Mouse (Mus musculus): ENCODE results near the gene Rasa3. TPM values are rescaled to one million over a fixed set of nuclear protein-coding genes. Genes with fewer than 3 reads are reported as not detected.

The Rasa3 gene
- polyA plus RNA-seq, 1 experiment, result 20.5 TPM

- no peak for DNase-seq (ENCODE audit: low read depth, low spot score)
These were observed 51.3 kb downstream of the Rasa3 start for GRCm38 (mm10) chr8:13626114-13626513.

GRCm38 (mm10) chr8:13625281-13625970 is 52.0 kb downstream of the Rasa3 start:
- no peak for DNase-seq (ENCODE audit: low read depth, low spot score)
- 70% methylated on average over 5 of the region's 5 CpGs for WGBS

More at GRCm38 (mm10) chr8:13626114-13626513, 51.3 kb downstream of the Rasa3 start:
- WGBS, result 87% methylated on average over 10 of the region's 10 CpGs

- WGBS, result 11% methylated on average over 11 of the region's 11 CpGs
- DNase-seq (ENCODE audit: low read depth, low spot score), result no peak
These were observed 52.5 kb downstream of the Rasa3 start for GRCm38 (mm10) chr8:13624863-13625262.

- WGBS, result 22% methylated on average over 10 of the region's 10 CpGs
- DNase-seq (ENCODE audit: low read depth, low spot score), result no peak
These were observed 53.4 kb downstream of the Rasa3 start for GRCm38 (mm10) chr8:13623911-13624421.

GRCm38 (mm10) chr8:13623038-13623750 is 54.2 kb downstream of the Rasa3 start:
- no peak for DNase-seq (ENCODE audit: low read depth, low spot score)
- 74% methylated on average over 9 of the region's 9 CpGs for WGBS

GRCm38 (mm10) chr8:13620226-13620920 is 57.0 kb downstream of the Rasa3 start:
- no peak for DNase-seq (ENCODE audit: low read depth, low spot score)
- 80% methylated on average over 9 of the region's 9 CpGs for WGBS

DNA sequence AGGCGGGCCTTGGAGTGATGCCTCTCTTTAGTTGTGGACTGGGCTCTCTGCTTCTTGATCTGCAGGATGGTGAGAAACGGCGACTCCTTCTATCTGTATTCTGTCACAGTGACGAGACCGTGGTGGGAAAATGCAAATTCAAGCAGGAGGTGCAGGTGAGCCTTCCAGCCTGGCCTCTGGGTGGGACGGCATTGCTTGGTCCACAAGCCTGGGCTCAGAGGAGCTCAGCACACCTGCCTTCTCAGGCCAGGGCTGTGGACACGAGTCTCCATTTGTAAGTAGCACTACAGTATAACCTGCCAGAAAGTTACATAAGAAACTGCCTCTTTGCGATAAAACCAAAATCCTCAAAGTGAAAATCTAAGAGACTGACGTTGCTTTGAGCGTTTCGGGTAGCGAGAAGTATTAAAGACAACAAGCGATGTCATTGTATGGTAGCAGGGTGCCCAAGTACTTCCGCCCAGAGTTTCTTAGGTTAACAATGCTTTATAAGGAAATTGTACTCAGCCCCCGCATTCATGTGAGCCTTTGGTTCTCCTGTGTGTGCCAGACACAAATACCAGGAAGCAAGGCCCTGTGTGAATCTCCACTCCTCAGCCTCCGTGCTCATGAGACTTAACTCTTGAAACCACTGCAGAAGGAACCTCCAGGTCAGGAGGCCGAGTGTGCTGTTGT is 60.4 kb downstream of the Rasa3 start:
- no peak for DNase-seq (ENCODE audit: low read depth, low spot score)
- 77% methylated on average over 17 of the region's 17 CpGs for WGBS

DNA sequence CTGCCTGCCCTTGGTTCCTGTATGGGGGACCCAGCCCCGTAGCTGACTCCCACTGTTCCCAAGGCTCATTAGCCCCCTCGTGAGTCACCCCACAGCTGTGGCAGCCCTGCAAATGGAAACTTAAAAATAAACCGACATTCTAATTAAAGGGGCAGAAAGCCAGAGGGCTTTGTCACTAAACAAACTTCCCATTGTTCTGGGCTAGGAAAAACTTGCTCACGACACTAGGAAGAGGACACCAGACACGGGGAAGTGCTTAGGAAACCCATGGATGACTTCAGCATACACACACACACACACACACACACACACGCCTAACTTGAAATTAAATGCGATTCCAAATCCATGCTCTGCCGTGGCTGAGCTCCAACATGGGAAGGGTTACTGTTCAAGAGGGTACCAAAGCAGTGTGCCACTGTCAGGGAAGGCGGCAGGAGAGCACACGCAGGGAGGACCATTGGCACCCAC is 62.4 kb downstream of the Rasa3 start:
- 56% methylated on average over 10 of the region's 10 CpGs for WGBS
- DNase-seq (ENCODE audit: low read depth, low spot score), result no peak

- 77% methylated on average over 9 of the region's 9 CpGs for WGBS
- DNase-seq (ENCODE audit: low read depth, low spot score), result no peak
These were observed 63.3 kb downstream of the Rasa3 start for GRCm38 (mm10) chr8:13614136-13614535.

- 94% methylated on average over 12 of the region's 12 CpGs for WGBS
- DNase-seq (ENCODE audit: low read depth, low spot score), result no peak
These were observed 65.7 kb downstream of the Rasa3 start for GRCm38 (mm10) chr8:13611702-13612101.

GRCm38 (mm10) chr8:13609971-13610370 is 67.4 kb downstream of the Rasa3 start:
- WGBS, result 82% methylated on average over 5 of the region's 5 CpGs

DNA sequence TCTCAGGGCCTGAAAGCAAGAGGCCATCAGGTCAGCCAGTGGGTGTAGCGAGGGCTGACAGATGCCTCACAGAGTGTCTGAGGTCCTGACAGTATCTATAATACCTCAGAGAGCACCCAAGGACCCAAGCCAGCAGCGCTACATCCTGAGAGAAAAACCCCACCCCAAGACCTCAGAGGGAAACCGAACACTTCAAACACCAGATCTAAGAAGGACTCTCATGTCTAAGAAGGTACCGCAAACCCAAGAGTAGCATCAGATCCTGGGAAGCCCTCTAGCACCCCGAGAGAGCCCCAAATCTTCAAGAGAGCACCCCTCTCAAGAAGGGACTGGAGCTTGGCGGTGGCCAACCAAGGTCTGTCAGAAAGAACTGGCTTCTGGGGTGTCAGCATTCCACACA is 68.5 kb downstream of the Rasa3 start:
- DNase-seq (ENCODE audit: low read depth, low spot score), result no peak
- 91% methylated on average over 6 of the region's 6 CpGs for WGBS

More at GRCm38 (mm10) chr8:13609971-13610370, 67.4 kb downstream of the Rasa3 start:
- DNase-seq (ENCODE audit: low read depth, low spot score), result no peak

DNA sequence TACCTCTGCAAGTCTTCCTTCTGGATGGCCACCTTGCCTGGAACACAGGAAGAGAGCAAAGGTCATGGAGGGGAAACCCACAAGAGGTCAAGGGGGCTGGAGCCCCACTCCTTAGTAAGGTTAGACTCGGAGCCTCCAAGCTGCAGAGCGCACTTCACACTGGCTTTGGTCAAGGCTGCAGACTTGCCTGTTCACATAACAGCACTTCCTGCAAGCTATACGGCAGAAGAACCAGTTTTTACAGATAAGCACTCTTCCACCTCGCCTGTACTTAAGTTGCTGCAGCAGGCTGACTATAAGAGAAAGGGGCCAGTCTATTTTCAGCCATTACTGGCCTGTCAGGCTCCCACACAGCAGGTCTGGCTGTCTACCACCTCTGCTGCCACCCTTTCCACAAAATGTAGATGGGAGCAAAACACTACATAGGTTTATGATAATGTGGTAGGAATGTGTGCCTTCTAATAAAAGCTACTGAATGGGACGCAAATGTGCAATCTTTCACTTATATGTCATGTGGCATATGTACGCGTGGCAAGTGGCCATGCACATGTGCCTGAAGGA is 71.4 kb downstream of the Rasa3 start:
- 75% methylated on average over 7 of the region's 7 CpGs for WGBS
- no peak for DNase-seq (ENCODE audit: low read depth, low spot score)

DNA sequence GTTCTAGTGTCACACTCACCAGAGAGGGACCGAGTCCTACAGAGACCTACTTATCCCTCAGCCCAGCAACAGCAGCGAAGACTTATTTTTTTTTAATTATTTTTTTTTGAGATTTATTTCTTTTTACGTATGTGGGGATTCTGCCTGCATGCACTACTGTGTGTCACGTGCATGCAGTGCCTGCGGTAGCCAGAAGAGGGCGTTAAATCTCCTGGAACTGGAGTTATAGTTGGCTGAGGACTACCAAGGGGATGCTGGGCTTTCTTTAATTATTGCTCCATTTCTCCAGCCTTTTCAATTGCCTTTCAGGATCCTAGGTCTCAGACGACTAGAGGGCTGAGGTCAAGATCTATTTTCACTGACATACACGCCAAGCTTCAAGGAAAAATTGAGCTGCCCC is 74.8 kb downstream of the Rasa3 start:
- DNase-seq (ENCODE audit: low read depth, low spot score), result no peak
- 77% methylated on average over 8 of the region's 8 CpGs for WGBS

DNA sequence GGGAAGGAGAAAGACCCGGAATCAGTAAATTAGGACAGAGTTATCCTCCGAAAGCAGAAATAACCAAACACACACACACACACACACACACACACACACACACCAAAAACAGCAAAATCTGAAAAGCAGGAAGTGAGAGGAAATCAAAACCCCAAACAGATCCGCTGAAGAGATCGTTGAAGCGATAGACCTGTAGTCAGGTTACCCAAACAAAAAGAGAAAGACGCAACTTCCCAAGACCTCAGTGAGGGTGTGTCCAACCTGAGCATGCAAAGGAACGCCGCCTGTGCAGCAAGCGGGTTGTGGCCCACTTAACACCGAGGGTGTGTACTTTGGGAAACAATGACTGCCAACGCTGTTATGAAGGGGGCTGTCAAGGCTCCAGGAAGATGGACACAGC is 76.2 kb downstream of the Rasa3 start:
- no peak for DNase-seq (ENCODE audit: low read depth, low spot score)
- WGBS, result 64% methylated on average over 11 of the region's 11 CpGs

- 74% methylated on average over 10 of the region's 10 CpGs for WGBS
- DNase-seq (ENCODE audit: low read depth, low spot score), result no peak
These were observed 76.7 kb downstream of the Rasa3 start for GRCm38 (mm10) chr8:13600716-13601115.

DNA sequence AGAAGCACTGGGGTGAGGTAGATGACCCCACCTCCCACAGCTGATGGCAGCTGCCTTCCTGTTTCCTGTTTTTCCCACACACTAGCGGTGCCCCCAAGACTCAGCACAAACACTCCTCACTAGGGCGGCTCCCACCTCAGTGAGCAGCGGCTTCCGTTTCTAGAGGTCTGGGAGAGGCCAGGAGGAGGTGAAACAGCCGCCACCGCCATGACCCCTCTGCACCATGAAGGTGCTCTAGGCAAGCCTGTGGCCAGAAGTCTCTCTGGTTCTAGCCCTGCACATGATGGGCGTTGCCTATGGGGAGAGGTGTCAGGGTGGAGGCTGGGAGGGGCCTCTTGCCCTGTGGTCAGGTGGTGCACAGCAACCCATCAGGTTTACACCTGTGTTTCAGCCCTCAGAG is 77.2 kb downstream of the Rasa3 start:
- WGBS, result 72% methylated on average over 7 of the region's 7 CpGs
- no peak for DNase-seq (ENCODE audit: low read depth, low spot score)

- no peak for DNase-seq (ENCODE audit: low read depth, low spot score)
- 89% methylated on average over 6 of the region's 6 CpGs for WGBS
These were observed 79.6 kb downstream of the Rasa3 start for GRCm38 (mm10) chr8:13597777-13598176.

- 36% methylated on average over 6 of the region's 6 CpGs for WGBS
- DNase-seq (ENCODE audit: low read depth, low spot score), result no peak
These were observed 81.5 kb downstream of the Rasa3 start for GRCm38 (mm10) chr8:13595861-13596260.
